Mouse (Mus musculus): Measurements from ENCODE around the gene Lyve1. TPM values are rescaled to one million over a fixed set of nuclear protein-coding genes. Genes with fewer than 3 reads are reported as not detected.
"Not testable (repeated sequence)": the region's sequence is repeated elsewhere in the genome, so short reads cannot be mapped to it uniquely, and the experiment has no call there.

Gene Lyve1
- total RNA-seq (2021), result 1 to 10 TPM in 1 of 2 experiments, under 1 TPM in 1; 0.85 to 1.5 TPM

GRCm38 (mm10) chr7:110862751-110863289 lies at the start of gene Lyve1:
Gene Lyve1, minus strand, starts transcription at chr7:110863239.
- no peak for DNase-seq (ENCODE audit: extremely low spot score in 1 of 2, low spot score in 1 of 2)

GRCm38 (mm10) chr7:110908209-110909144 lies 45.4 kb upstream of the Lyve1 start:
- DNase-seq (ENCODE audit: extremely low spot score in 1 of 2, low spot score in 1 of 2), result no peak

GRCm38 (mm10) chr7:110906566-110906965 lies 43.5 kb upstream of the Lyve1 start:
- no peak for DNase-seq (ENCODE audit: extremely low spot score in 1 of 2, low spot score in 1 of 2)

GRCm38 (mm10) chr7:110903226-110903625 lies 40.2 kb upstream of the Lyve1 start:
- no peak for DNase-seq (ENCODE audit: extremely low spot score in 1 of 2, low spot score in 1 of 2)

- no peak for DNase-seq (ENCODE audit: extremely low spot score in 1 of 2, low spot score in 1 of 2)
These were observed 34.2 kb upstream of the Lyve1 start for GRCm38 (mm10) chr7:110897202-110897601.

- DNase-seq (ENCODE audit: extremely low spot score in 1 of 2, low spot score in 1 of 2), result no peak
These were observed 33.4 kb upstream of the Lyve1 start for GRCm38 (mm10) chr7:110896453-110896852.

GRCm38 (mm10) chr7:110895772-110896171 lies 32.7 kb upstream of the Lyve1 start:
- DNase-seq (ENCODE audit: extremely low spot score in 1 of 2, low spot score in 1 of 2), result not testable (repeated sequence)

GRCm38 (mm10) chr7:110894673-110895072 lies 31.6 kb upstream of the Lyve1 start:
- no peak for DNase-seq (ENCODE audit: extremely low spot score in 1 of 2, low spot score in 1 of 2)

- DNase-seq (ENCODE audit: extremely low spot score in 1 of 2, low spot score in 1 of 2), result no peak
These were observed 31.0 kb upstream of the Lyve1 start for GRCm38 (mm10) chr7:110893943-110894610.

- DNase-seq (ENCODE audit: extremely low spot score in 1 of 2, low spot score in 1 of 2), result peak in 1 of 2 experiments; percentile 19
These were observed 28.5 kb upstream of the Lyve1 start for GRCm38 (mm10) chr7:110891501-110891986.

GRCm38 (mm10) chr7:110881746-110882333 lies 18.8 kb upstream of the Lyve1 start:
- DNase-seq (ENCODE audit: extremely low spot score in 1 of 2, low spot score in 1 of 2), result no peak

- DNase-seq (ENCODE audit: extremely low spot score in 1 of 2, low spot score in 1 of 2), result no peak
These were observed 15.0 kb upstream of the Lyve1 start for GRCm38 (mm10) chr7:110878028-110878427.

- no peak for DNase-seq (ENCODE audit: extremely low spot score in 1 of 2, low spot score in 1 of 2)
These were observed 13.9 kb upstream of the Lyve1 start for GRCm38 (mm10) chr7:110876965-110877364.

- no peak for DNase-seq (ENCODE audit: extremely low spot score in 1 of 2, low spot score in 1 of 2)
These were observed 5.8 kb upstream of the Lyve1 start for GRCm38 (mm10) chr7:110868807-110869206.

GRCm38 (mm10) chr7:110867116-110867515 lies 4.1 kb upstream of the Lyve1 start:
- DNase-seq (ENCODE audit: extremely low spot score in 1 of 2, low spot score in 1 of 2), result no peak

GRCm38 (mm10) chr7:110866021-110866420 lies 3.0 kb upstream of the Lyve1 start:
- no peak for DNase-seq (ENCODE audit: extremely low spot score in 1 of 2, low spot score in 1 of 2)

- no peak for DNase-seq (ENCODE audit: extremely low spot score in 1 of 2, low spot score in 1 of 2)
These were observed 2.5 kb upstream of the Lyve1 start for GRCm38 (mm10) chr7:110865570-110865969.

- DNase-seq (ENCODE audit: extremely low spot score in 1 of 2, low spot score in 1 of 2), result no peak
These were observed 2.0 kb upstream of the Lyve1 start for GRCm38 (mm10) chr7:110865038-110865437.

GRCm38 (mm10) chr7:110860129-110860528 lies 2.9 kb downstream of the Lyve1 start:
- no peak for DNase-seq (ENCODE audit: extremely low spot score in 1 of 2, low spot score in 1 of 2)

GRCm38 (mm10) chr7:110855604-110856003 lies 7.4 kb downstream of the Lyve1 start:
- no peak for DNase-seq (ENCODE audit: extremely low spot score in 1 of 2, low spot score in 1 of 2)
